Mouse (Mus musculus): Measurements from ENCODE around the gene Necab3. TPM values are rescaled to one million over a fixed set of nuclear protein-coding genes. Genes with fewer than 3 reads are reported as not detected.
A peak's percentile ranks its signal among the peaks of the same experiment; 100 is the strongest.

Necab3 gene
- polyA plus RNA-seq (2015; fragmentation: Nextera tagmentation; extraction: Ambion mirVana) = 21.6 and 25.7 TPM in 2 replicates

GRCm38 (mm10) chr2:154558264-154559039 is at the start of gene Necab3:
Gene Necab3, minus strand, starts transcription at chr2:154558890.
- Histone ChIP-seq H3K4me2 (ENCODE audit: low read length) (peak within 1 kb of the TSS; percentile 83), H3K4me3 (ENCODE audit: low read length) (peak within 1 kb of the TSS; percentile 49), H3K9ac (ENCODE audit: low read depth, low read length) (peak within 1 kb of the TSS; percentile 72), H3K9me3 (ENCODE audit: control insufficient read depth, low read length) (no peaks in the 10 kb centered on the region), H3K36me3 (ENCODE audit: control insufficient read depth, insufficient read depth, low read length) (no peaks in the 10 kb centered on the region), H3K27ac (ENCODE audit: low read depth, low read length) (peak within 1 kb of the TSS; percentile 58), H3K27me3 (replicated peaks; ENCODE audit: control insufficient read depth, insufficient read depth, low read length) (no peaks in the 10 kb centered on the region), H3K4me1 (ENCODE audit: control insufficient read depth, insufficient read depth, low read depth, low read length) (peaks cover 22% of the 10 kb centered on the region)
- 4% methylated on average over 31 of the region's 34 CpGs for WGBS
- peak; percentile 70 for ATAC-seq

DNA sequence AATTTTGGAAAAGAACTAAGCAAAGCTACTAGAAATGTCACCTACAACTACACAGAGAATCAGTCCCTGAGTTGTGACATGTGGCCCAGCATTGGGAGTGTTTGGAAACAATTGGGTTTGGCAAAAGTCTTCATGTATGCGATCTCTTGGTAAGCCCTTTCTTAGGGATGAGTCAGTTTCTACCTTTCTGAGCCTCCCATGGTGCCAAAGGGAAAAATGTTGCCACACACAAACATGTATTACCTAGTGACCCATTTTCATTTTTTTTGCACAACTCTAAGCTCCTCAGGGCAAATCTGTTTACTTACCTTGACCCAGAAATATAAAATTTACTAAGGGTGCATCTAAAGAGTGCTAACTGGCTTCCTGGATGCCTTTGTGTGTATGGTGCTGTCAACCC is 48.3 kb upstream of the Necab3 start:
- no peak overlapping the region for H3K27ac ChIP-seq (ENCODE audit: low read depth, low read length)
- no peak overlapping the region for H3K9ac ChIP-seq (ENCODE audit: low read depth, low read length)
- no peak for ATAC-seq
- peaks cover 6% of the 10 kb centered on the region for H3K4me1 ChIP-seq (ENCODE audit: control insufficient read depth, insufficient read depth, low read depth, low read length)
- H3K4me3 ChIP-seq (ENCODE audit: low read length) = no peak overlapping the region
- H3K4me2 ChIP-seq (ENCODE audit: low read length) = no peak overlapping the region
- 82% methylated on average over 1 of the region's 1 CpGs for WGBS
- H3K9me3 ChIP-seq (ENCODE audit: control insufficient read depth, low read length) = no peaks in the 10 kb centered on the region
- peaks cover 2% of the 10 kb centered on the region; the same call in 1 of the 2 replicates for H3K27me3 ChIP-seq (replicated peaks; ENCODE audit: control insufficient read depth, insufficient read depth, low read length)
- H3K36me3 ChIP-seq (ENCODE audit: control insufficient read depth, insufficient read depth, low read length) = no peaks in the 10 kb centered on the region

- peaks cover 2% of the 10 kb centered on the region; the same call in 1 of the 2 replicates for H3K27me3 ChIP-seq (replicated peaks; ENCODE audit: control insufficient read depth, insufficient read depth, low read length)
- no peak for ATAC-seq
- no peak overlapping the region for H3K9ac ChIP-seq (ENCODE audit: low read depth, low read length)
- no peak overlapping the region for H3K27ac ChIP-seq (ENCODE audit: low read depth, low read length)
- H3K4me3 ChIP-seq (ENCODE audit: low read length) = peak overlapping the region; percentile 61
- H3K4me2 ChIP-seq (ENCODE audit: low read length) = peak overlapping the region; percentile 75
- no peaks in the 10 kb centered on the region for H3K36me3 ChIP-seq (ENCODE audit: control insufficient read depth, insufficient read depth, low read length)
- H3K9me3 ChIP-seq (ENCODE audit: control insufficient read depth, low read length) = no peaks in the 10 kb centered on the region
- H3K4me1 ChIP-seq (ENCODE audit: control insufficient read depth, insufficient read depth, low read depth, low read length) = peaks cover 6% of the 10 kb centered on the region
- 41% methylated on average over 7 of the region's 7 CpGs for WGBS
Measured at GRCm38 (mm10) chr2:154604156-154604555, 45.5 kb upstream of the Necab3 start.

- peak within 1 kb of the TSS; percentile 55 for H3K27ac ChIP-seq (ENCODE audit: low read depth, low read length)
- under 1% methylated on average over 13 of the region's 13 CpGs for whole genome bisulfite sequencing
- peak within 1 kb of the TSS; percentile 61 for H3K4me3 ChIP-seq (ENCODE audit: low read length)
- H3K36me3 ChIP-seq (ENCODE audit: control insufficient read depth, insufficient read depth, low read length) = no peaks in the 10 kb centered on the region
- peak within 1 kb of the TSS; percentile 75 for H3K4me2 ChIP-seq (ENCODE audit: low read length)
- peak within 1 kb of the TSS; percentile 88 for H3K9ac ChIP-seq (ENCODE audit: low read depth, low read length)
- peak; percentile 100 for ATAC-seq
- peaks cover 6% of the 10 kb centered on the region for H3K4me1 ChIP-seq (ENCODE audit: control insufficient read depth, insufficient read depth, low read depth, low read length)
- no peaks in the 10 kb centered on the region for H3K9me3 ChIP-seq (ENCODE audit: control insufficient read depth, low read length)
- peaks cover 2% of the 10 kb centered on the region; the same call in 1 of the 2 replicates for H3K27me3 ChIP-seq (replicated peaks; ENCODE audit: control insufficient read depth, insufficient read depth, low read length)
Measured at GRCm38 (mm10) chr2:154603638-154604153, 45.0 kb upstream of the Necab3 start, which contains the start of gene Pxmp4. Gene Pxmp4, minus strand, starts transcription at chr2:154603708.

GRCm38 (mm10) chr2:154603007-154603637 is 44.4 kb upstream of the Necab3 start:
- peak overlapping the region; percentile 61 for H3K4me3 ChIP-seq (ENCODE audit: low read length)
- H3K36me3 ChIP-seq (ENCODE audit: control insufficient read depth, insufficient read depth, low read length) = no peaks in the 10 kb centered on the region
- H3K27me3 ChIP-seq (replicated peaks; ENCODE audit: control insufficient read depth, insufficient read depth, low read length) = peaks cover 2% of the 10 kb centered on the region; the same call in 1 of the 2 replicates
- H3K4me1 ChIP-seq (ENCODE audit: control insufficient read depth, insufficient read depth, low read depth, low read length) = peaks cover 6% of the 10 kb centered on the region
- no peaks in the 10 kb centered on the region for H3K9me3 ChIP-seq (ENCODE audit: control insufficient read depth, low read length)
- H3K4me2 ChIP-seq (ENCODE audit: low read length) = peak overlapping the region; percentile 75
- H3K9ac ChIP-seq (ENCODE audit: low read depth, low read length) = peak overlapping the region; percentile 88
- peak overlapping the region; percentile 55 for H3K27ac ChIP-seq (ENCODE audit: low read depth, low read length)
- no peak for ATAC-seq
- WGBS = 21% methylated on average over 22 of the region's 22 CpGs

GRCm38 (mm10) chr2:154601324-154601723 is 42.6 kb upstream of the Necab3 start:
- Histone ChIP-seq H3K9ac (ENCODE audit: low read depth, low read length) (no peak overlapping the region), H3K36me3 (ENCODE audit: control insufficient read depth, insufficient read depth, low read length) (no peaks in the 10 kb centered on the region), H3K9me3 (ENCODE audit: control insufficient read depth, low read length) (no peaks in the 10 kb centered on the region), H3K27ac (ENCODE audit: low read depth, low read length) (no peak overlapping the region), H3K4me3 (ENCODE audit: low read length) (no peak overlapping the region), H3K4me1 (ENCODE audit: control insufficient read depth, insufficient read depth, low read depth, low read length) (peaks cover 6% of the 10 kb centered on the region), H3K27me3 (replicated peaks; ENCODE audit: control insufficient read depth, insufficient read depth, low read length) (no peaks in the 10 kb centered on the region), H3K4me2 (ENCODE audit: low read length) (no peak overlapping the region)
- WGBS = 71% methylated on average over 3 of the region's 3 CpGs
- no peak for ATAC-seq

GRCm38 (mm10) chr2:154600586-154600985 is 41.9 kb upstream of the Necab3 start:
- H3K4me1 ChIP-seq (ENCODE audit: control insufficient read depth, insufficient read depth, low read depth, low read length) = peaks cover 6% of the 10 kb centered on the region
- no peak overlapping the region for H3K4me3 ChIP-seq (ENCODE audit: low read length)
- 68% methylated on average over 6 of the region's 6 CpGs for WGBS
- no peak overlapping the region for H3K9ac ChIP-seq (ENCODE audit: low read depth, low read length)
- no peak for ATAC-seq
- H3K36me3 ChIP-seq (ENCODE audit: control insufficient read depth, insufficient read depth, low read length) = no peaks in the 10 kb centered on the region
- H3K9me3 ChIP-seq (ENCODE audit: control insufficient read depth, low read length) = no peaks in the 10 kb centered on the region
- no peak overlapping the region for H3K4me2 ChIP-seq (ENCODE audit: low read length)
- no peaks in the 10 kb centered on the region for H3K27me3 ChIP-seq (replicated peaks; ENCODE audit: control insufficient read depth, insufficient read depth, low read length)
- H3K27ac ChIP-seq (ENCODE audit: low read depth, low read length) = no peak overlapping the region

DNA sequence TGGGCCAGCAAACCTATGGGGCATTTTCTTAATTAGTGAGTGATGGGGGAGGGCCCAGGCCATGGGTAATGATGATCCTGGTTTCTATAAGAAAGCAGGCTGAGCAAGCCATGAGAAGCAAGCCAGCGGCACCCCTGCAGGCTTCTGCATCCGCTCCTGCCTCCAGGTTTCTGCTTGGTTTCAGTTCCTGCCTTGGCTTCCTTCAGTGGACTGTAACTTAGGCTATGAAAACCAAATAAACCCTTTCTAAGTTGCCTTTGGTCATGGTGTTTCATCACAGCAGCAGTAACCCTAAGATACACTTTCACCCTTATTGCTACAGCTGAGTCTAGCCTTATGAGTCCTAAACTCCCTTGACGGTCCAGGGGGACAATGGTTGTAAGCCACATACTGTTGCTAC is 38.7 kb upstream of the Necab3 start:
- H3K4me3 ChIP-seq (ENCODE audit: low read length) = no peak overlapping the region
- H3K27ac ChIP-seq (ENCODE audit: low read depth, low read length) = no peak overlapping the region
- no peaks in the 10 kb centered on the region for H3K4me1 ChIP-seq (ENCODE audit: control insufficient read depth, insufficient read depth, low read depth, low read length)
- WGBS = 91% methylated on average over 3 of the region's 3 CpGs
- no peak for ATAC-seq
- no peak overlapping the region for H3K4me2 ChIP-seq (ENCODE audit: low read length)
- no peaks in the 10 kb centered on the region for H3K36me3 ChIP-seq (ENCODE audit: control insufficient read depth, insufficient read depth, low read length)
- no peak overlapping the region for H3K9ac ChIP-seq (ENCODE audit: low read depth, low read length)
- H3K9me3 ChIP-seq (ENCODE audit: control insufficient read depth, low read length) = no peaks in the 10 kb centered on the region
- no peaks in the 10 kb centered on the region for H3K27me3 ChIP-seq (replicated peaks; ENCODE audit: control insufficient read depth, insufficient read depth, low read length)

DNA sequence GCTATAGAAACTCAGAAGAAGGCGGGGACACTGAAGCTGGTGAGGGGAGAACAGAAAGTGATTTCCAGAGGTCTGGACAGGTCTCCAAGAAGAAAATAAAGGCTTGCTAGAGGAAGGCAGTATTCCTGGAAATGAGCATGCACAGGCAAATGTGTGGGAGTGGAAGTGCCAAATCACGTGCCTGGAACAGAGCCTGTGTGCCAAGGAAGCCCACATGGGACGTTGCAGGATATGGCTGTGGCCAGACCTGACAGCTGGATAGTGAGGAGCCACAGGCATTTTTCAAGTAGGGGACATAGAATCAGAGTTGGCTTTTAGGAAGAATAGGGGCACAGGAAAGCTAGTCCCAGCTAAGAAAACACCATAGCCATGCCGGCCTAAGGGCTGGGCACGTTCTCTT is 37.1 kb upstream of the Necab3 start:
- H3K9me3 ChIP-seq (ENCODE audit: control insufficient read depth, low read length) = no peaks in the 10 kb centered on the region
- ATAC-seq = no peak
- WGBS = 61% methylated on average over 5 of the region's 5 CpGs
- H3K4me2 ChIP-seq (ENCODE audit: low read length) = no peak overlapping the region
- no peaks in the 10 kb centered on the region for H3K27me3 ChIP-seq (replicated peaks; ENCODE audit: control insufficient read depth, insufficient read depth, low read length)
- H3K36me3 ChIP-seq (ENCODE audit: control insufficient read depth, insufficient read depth, low read length) = no peaks in the 10 kb centered on the region
- H3K27ac ChIP-seq (ENCODE audit: low read depth, low read length) = no peak overlapping the region
- no peak overlapping the region for H3K9ac ChIP-seq (ENCODE audit: low read depth, low read length)
- no peaks in the 10 kb centered on the region for H3K4me1 ChIP-seq (ENCODE audit: control insufficient read depth, insufficient read depth, low read depth, low read length)
- no peak overlapping the region for H3K4me3 ChIP-seq (ENCODE audit: low read length)
